Mouse (Mus musculus) erythroblast, embryonic 14.5 days (primary cell): ENCODE measurements at regions not wholly inside any gene's neighbourhood (a gene's known extent, or its start where the extent isn't known, plus 50 kb on each side); places are given as distances from the start of the nearest gene placed in this dataset.

Experiments used
- GATA1 ChIP-seq: IDR thresholded peaks from 2 replicates; pipeline ENCODE4 v1.6.1; 2012; ENCODE audit warnings: low read length, inconsistent platforms, mixed read lengths
- TAL1 ChIP-seq: IDR thresholded peaks from 3 replicates; pipeline ENCODE4 v1.6.1; 2012; ENCODE audit warnings: low read length, inconsistent platforms, mixed read lengths

- TF ChIP-seq GATA1, result no peak
- no peak for TF ChIP-seq TAL1
Observed at GRCm38 (mm10) chr9:69581236-69581635, 127.8 kb downstream of the Anxa2 start.
